Mouse (Mus musculus) E14TG2a.4 (cell line): ENCODE data around the gene Gm17087.
A peak's percentile ranks its signal among the peaks of the same experiment; 100 is the strongest.

Experiments used
- H3K27me3 ChIP-seq: 2 replicates; pipeline ENCODE4 v1.6.1; 2014; ENCODE audit warnings: low read length, control low read depth; ENCODE audit not compliant: insufficient read depth
- H3K36me3 ChIP-seq: 2 replicates; pipeline ENCODE4 v1.6.1; 2014; ENCODE audit warnings: low read length, control low read depth; ENCODE audit not compliant: insufficient read depth
- H3K4me1 ChIP-seq: replicated peaks from 2 replicates; pipeline ENCODE4 v1.6.1; 2014; ENCODE audit warnings: low read depth, low read length, control low read depth
- H3K4me3 ChIP-seq: replicated peaks from 2 replicates; pipeline ENCODE4 v1.5.1; 2014; ENCODE audit warnings: mild to moderate bottlenecking, low read length
- H3K9me3 ChIP-seq: 2 replicates; pipeline ENCODE4 v1.6.1; 2014; ENCODE audit warnings: low read length, control low read depth
- CTCF ChIP-seq: conservative IDR thresholded peaks from 2 replicates; pipeline ENCODE4 v1.5.1; 2014; ENCODE audit warnings: low read length
- NANOG ChIP-seq: IDR thresholded peaks from 2 replicates; pipeline ENCODE4 v1.6.1; 2014; ENCODE audit warnings: borderline replicate concordance, low read length, mixed read lengths
- POU5F1 ChIP-seq: IDR thresholded peaks from 2 replicates; pipeline ENCODE4 v1.6.1; 2014; ENCODE audit warnings: low read length, borderline replicate concordance

Gm17087 gene

DNA sequence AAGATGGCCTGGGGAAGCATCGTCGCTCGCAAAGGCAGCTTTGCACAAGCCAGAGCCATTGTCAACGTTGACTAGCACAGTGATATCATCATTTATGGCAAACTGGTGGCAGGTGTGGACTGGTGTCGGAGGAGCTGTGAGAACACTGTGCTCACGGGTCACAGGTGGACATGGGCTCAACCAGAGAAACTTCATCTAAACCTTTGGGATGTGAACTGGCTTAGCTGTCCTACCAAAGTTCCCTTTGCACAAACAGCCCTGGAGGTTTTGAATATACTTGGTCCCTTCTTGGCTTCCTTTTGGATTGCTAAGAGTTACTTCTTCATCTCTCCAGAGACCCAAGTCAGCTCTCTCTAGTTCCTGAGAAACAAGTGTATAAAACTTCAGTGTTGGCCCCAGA, at the start of gene Gm17087:
Gm17087 (minus strand) TSS at position 101 of the 400 bp plus-strand sequence.
- no peak within 1 kb of the TSS for H3K4me3 ChIP-seq
- H3K9me3 ChIP-seq = peaks cover 15% of the 10 kb centered on the region
- TF ChIP-seq CTCF = no peak
- TF ChIP-seq POU5F1 = no peak
- TF ChIP-seq NANOG = no peak
- 0 out of 2 replicates have a peak, but pooled peaks cover 2% of the 10 kb centered on the region for H3K27me3 ChIP-seq
- H3K4me1 ChIP-seq = no peaks in the 10 kb centered on the region
- no peaks in the 10 kb centered on the region for H3K36me3 ChIP-seq

DNA sequence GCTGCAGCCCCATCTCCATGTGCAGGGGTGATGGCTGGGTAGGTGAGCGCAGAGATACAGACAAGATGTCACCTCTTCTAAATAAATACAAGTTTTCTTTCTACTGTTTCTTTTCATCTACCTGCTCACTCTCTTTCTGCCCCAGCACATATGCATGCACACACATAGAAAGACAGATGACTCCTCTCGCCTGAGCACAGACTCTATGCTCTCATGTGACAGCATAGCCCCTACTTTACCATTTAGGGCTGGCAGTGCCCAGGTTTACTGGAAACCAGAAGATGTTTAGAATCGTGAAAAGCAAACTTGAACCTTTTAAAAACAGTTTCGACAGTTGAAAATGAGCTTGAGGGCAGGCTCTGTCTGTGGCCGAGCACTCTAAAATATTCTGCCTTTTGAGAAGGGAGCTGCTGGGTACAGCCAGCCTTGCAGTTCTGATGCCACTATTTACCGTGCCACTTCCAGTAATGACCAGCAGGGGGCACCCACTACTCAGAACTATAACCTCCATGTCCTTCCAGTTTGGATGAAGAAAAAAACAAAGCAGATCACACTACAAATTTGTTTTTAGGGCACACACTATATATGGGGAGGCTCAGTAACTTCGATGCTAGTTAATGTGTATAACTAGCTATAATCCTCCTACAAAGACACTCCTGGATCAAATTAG, 47.3 kb upstream of the Gm17087 start:
- no peaks in the 10 kb centered on the region for H3K36me3 ChIP-seq
- H3K27me3 ChIP-seq = peaks cover 5% of the 10 kb centered on the region; the same call in 1 of the 2 replicates
- H3K4me3 ChIP-seq = no peak overlapping the region
- TF ChIP-seq CTCF (peak; percentile 89), NANOG (no peak)
- no peaks in the 10 kb centered on the region for H3K9me3 ChIP-seq
- H3K4me1 ChIP-seq = no peaks in the 10 kb centered on the region

DNA sequence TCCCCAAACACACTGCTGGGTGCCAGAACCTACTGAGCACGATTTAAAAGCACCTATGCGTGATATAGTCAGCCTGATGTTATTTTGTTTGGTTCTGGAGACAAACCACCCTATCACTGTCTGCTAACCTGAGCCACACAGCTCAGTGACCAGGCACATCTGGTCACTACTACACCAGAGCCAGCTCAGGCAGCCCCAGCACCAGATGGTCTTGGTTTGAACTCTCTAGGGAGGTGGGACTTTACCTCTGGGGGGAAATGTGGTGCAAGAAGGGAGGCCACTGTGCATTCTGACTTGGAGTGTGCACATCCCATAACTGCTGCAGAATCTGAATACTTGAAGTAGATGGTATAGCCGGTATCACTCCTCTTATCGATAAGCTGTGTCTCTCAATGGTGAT, 45.2 kb upstream of the Gm17087 start:
- TF ChIP-seq CTCF = no peak
- no peak for TF ChIP-seq NANOG
- no peak for TF ChIP-seq POU5F1
- Histone ChIP-seq H3K27me3 (peaks cover 5% of the 10 kb centered on the region; the same call in 1 of the 2 replicates), H3K4me3 (no peak overlapping the region), H3K36me3 (no peaks in the 10 kb centered on the region), H3K9me3 (no peaks in the 10 kb centered on the region), H3K4me1 (no peaks in the 10 kb centered on the region)

DNA sequence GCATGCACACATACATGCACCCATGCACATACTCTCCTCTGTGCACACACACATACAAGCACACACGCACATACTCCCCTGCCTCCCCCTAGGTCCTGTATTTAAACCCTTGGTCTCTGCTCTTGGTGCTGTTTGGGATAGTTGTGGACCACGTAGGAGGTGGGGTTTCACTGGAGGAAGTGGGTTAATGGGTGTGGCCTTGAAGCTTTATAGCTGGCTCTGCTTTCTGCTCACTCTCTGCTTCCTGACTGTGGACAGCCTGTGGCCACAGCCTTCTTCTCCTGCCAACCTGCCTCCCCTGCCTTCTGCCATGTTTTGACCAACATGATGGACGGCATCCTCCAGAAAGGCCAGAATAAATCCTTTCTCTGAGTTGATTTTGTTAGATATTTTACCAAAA, 39.9 kb upstream of the Gm17087 start:
- Histone ChIP-seq H3K4me3 (no peak overlapping the region), H3K27me3 (peaks cover 7% of the 10 kb centered on the region; the same call in 1 of the 2 replicates), H3K4me1 (no peaks in the 10 kb centered on the region), H3K36me3 (no peaks in the 10 kb centered on the region), H3K9me3 (no peaks in the 10 kb centered on the region)
- TF ChIP-seq CTCF = no peak
- no peak for TF ChIP-seq NANOG

DNA sequence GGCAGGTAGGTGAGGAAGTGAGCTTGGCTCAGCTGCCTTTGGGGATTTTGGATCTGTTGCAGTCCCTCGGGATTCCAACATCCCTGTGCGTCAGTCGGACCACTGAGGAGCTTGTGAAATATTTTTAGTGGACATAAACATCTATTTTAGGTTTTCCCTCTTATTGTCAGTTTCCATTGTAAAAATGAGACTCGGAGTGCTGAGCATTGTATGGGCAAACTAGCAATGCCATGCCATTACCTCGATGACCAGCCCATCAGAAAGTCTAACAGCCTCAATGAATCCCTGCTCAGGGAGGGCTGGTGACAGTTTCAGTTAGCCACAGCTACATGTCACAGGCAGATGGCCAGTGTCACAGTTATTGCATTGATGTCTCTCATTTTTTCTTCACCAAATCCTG, 39.2 kb upstream of the Gm17087 start:
- TF ChIP-seq POU5F1 = no peak
- no peak for TF ChIP-seq CTCF
- TF ChIP-seq NANOG = no peak
- H3K4me3 ChIP-seq = no peak overlapping the region
- peaks cover 5% of the 10 kb centered on the region; the same call in 1 of the 2 replicates for H3K27me3 ChIP-seq
- H3K4me1 ChIP-seq = no peaks in the 10 kb centered on the region
- no peaks in the 10 kb centered on the region for H3K36me3 ChIP-seq
- H3K9me3 ChIP-seq = no peaks in the 10 kb centered on the region

DNA sequence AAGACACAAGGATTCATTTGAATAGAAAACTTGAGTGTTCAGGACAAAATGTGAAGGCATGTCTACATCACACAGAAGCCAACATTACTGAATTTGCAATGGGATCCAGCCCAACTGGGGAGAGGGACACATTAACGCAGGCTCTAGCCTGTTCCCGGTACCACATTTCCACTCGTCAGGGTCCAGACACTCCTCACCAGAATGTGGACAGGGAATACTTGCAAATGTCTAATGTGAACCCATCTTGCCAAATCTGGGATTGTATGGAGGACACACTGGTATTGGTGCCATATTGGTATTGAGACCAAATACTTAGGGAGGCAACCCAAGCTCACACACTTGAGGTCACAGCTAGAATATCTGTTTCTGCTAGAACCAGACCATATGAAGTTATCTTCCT, 36.2 kb upstream of the Gm17087 start:
- H3K4me1 ChIP-seq = no peaks in the 10 kb centered on the region
- H3K9me3 ChIP-seq = no peaks in the 10 kb centered on the region
- H3K36me3 ChIP-seq = no peaks in the 10 kb centered on the region
- TF ChIP-seq NANOG = no peak
- TF ChIP-seq CTCF = no peak
- TF ChIP-seq POU5F1 = no peak
- H3K27me3 ChIP-seq = peaks cover 6% of the 10 kb centered on the region; the same call in 1 of the 2 replicates
- H3K4me3 ChIP-seq = no peak overlapping the region

DNA sequence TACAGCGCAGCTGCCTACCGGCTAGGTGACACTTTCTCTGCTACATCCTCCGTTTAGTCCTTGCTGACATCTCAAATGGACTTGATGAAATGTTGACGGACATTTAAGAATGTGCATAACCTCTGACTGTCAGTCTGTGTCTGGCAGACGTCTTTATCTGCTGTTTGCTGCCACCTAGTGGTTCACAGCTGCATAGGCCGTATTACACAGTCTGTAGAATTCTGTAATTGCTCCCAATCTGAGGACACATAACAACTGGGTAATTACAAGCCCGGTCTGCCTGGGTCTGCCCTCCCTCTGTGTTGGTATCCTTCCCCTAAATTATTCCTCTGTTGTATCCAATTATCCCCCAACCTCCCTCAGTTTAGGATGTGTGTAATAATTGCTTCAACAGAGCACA, 31.0 kb upstream of the Gm17087 start:
- no peak for TF ChIP-seq POU5F1
- TF ChIP-seq CTCF = peak; percentile 88
- peaks cover 3% of the 10 kb centered on the region; the same call in 1 of the 2 replicates for H3K4me1 ChIP-seq
- peaks cover 12% of the 10 kb centered on the region; the same call in 1 of the 2 replicates for H3K27me3 ChIP-seq
- H3K9me3 ChIP-seq = no peaks in the 10 kb centered on the region
- no peak overlapping the region for H3K4me3 ChIP-seq
- H3K36me3 ChIP-seq = no peaks in the 10 kb centered on the region

DNA sequence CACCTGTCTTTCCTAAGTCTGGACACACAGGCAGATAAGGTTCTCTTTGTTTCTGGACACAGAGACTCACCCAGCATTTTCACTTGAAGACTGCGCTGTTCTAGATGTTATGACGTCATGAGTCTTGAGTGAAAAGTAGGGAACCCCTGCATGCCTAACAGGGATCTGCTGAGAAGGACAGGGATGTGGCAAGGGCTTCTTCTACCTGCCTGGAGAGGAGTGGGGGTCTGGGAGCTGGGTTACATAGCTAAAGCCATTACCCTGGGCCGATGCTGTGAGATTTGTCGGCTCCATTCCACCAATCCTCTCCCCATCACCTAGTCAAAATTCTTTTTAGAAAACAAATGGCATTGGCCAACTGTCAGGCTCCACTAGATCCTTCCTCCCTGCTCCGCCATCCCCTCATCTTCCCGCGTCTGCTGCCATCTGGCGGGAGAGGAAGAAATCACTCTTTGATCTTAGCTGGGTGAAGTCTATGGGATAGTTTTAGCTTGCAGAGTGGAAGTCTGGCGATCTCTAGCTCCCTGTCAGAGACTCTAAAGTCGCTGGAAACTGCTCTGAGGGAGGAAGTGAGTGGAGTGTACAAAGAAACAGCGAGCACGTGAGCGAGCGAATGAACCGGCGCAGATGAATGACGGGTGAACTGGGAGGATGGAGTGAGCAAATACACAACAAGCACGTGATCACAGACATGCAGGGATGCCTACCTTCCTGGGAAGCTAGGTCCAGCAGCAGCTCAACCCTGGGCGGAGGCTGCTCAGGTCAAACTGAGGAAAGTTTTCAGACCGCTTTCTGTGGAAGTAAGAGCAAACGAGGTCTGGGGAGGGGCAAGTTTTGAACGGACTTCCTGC, 25.9 kb upstream of the Gm17087 start:
- Histone ChIP-seq H3K27me3 (peaks cover 16% of the 10 kb centered on the region; the same call in 1 of the 2 replicates), H3K36me3 (no peaks in the 10 kb centered on the region), H3K9me3 (no peaks in the 10 kb centered on the region), H3K4me3 (peak overlapping the region; percentile 29; the same call in 1 of the 2 replicates), H3K4me1 (peaks cover 5% of the 10 kb centered on the region; the same call in 1 of the 2 replicates)
- peak; percentile 63 for TF ChIP-seq CTCF
- TF ChIP-seq NANOG = no peak

DNA sequence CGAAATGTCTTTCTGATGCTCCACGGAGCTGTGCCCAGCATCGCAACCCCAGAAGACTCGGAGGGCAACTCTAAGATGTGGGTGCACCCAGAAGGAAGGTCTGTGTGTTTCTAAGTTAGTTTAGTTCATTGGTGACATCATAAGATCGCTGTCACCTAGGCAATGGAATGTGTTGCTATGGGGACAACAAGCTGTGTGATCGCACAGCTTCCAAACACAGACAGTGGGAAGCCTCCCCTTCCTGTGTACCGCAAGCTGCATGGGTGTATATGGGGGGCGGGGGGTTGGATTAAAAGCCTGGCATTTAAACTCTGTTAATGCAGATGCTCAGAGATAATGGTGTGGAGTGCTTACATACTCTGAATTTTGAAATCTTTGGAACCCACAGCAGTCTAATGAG, 14.8 kb upstream of the Gm17087 start:
- no peaks in the 10 kb centered on the region for H3K4me1 ChIP-seq
- no peaks in the 10 kb centered on the region for H3K9me3 ChIP-seq
- no peak overlapping the region for H3K4me3 ChIP-seq
- no peaks in the 10 kb centered on the region; the same call in 1 of the 2 replicates for H3K27me3 ChIP-seq
- no peak for TF ChIP-seq POU5F1
- no peak for TF ChIP-seq NANOG
- no peak for TF ChIP-seq CTCF
- H3K36me3 ChIP-seq = no peaks in the 10 kb centered on the region
